Mouse (Mus musculus): Measurements from ENCODE around the gene Gchfr.

DNA sequence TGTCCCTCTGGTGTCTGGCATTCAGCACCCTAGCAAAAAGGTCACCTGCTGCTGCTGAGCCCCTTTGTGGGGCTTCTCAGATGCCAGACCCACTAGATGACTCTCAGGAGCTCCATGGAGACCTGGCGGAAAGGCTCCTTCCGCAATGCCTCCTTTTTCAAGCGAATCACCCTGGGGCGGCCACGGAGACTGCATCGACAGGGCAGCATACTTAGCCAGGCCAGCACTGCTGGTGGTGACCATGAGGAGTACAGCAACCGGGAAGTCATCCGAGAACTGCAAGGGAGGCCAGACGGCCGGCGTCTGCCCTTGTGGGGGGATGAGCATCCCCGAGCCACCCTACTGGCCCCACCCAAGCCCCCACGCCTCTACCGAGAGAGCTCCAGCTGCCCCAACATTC lies 7.3 kb downstream of the Gchfr start:
- no peak for TF ChIP-seq CTCF (IDR thresholded peaks at IDR 0.05)
- TF ChIP-seq POLR2A (IDR thresholded peaks at IDR 0.05; ENCODE audit: insufficient read depth, low read depth, low read length) = no peak
